Mouse (Mus musculus): ENCODE results near the gene Trpm7. TPM values are rescaled to one million over a fixed set of nuclear protein-coding genes. Genes with fewer than 3 reads are reported as not detected.
"Not testable (repeated sequence)": the region's sequence is repeated elsewhere in the genome, so short reads cannot be mapped to it uniquely, and the experiment has no call there.

Trpm7 gene
- polyA plus RNA-seq, 1 experiment from 2014 or later, result 42.0 TPM

- WGBS, result 68% methylated on average over 7 of the region's 7 CpGs
- peaks cover 3% of the 10 kb centered on the region for H3K36me3 ChIP-seq (ENCODE audit: control insufficient read depth, insufficient read depth)
- no peaks in the 10 kb centered on the region for H3K27me3 ChIP-seq (ENCODE audit: control insufficient read depth, insufficient read depth, low read length)
- 0 out of 2 replicates have a peak, but pooled peaks cover 5% of the 10 kb centered on the region for H3K4me1 ChIP-seq (ENCODE audit: control insufficient read depth, insufficient read depth, low read length)
- no peak overlapping the region for H3K4me2 ChIP-seq (ENCODE audit: low read depth, low read length)
- no peak overlapping the region for H3K9ac ChIP-seq (ENCODE audit: low read length)
- no peak for ATAC-seq (replicated peaks; ENCODE audit: extremely low read depth, insufficient read depth, low FRiP score)
- H3K9me3 ChIP-seq (replicated peaks; ENCODE audit: control insufficient read depth, low read length), result no peaks in the 10 kb centered on the region
- no peak overlapping the region for H3K4me3 ChIP-seq (ENCODE audit: low read length)
- 0 out of 2 replicates have a peak overlapping the region, but pooled peaks have one; percentile 43 for H3K27ac ChIP-seq (ENCODE audit: low read length)
Measured at GRCm38 (mm10) chr2:126892316-126892715, 16.3 kb upstream of the Trpm7 start.

- Histone ChIP-seq H3K4me2 (ENCODE audit: low read depth, low read length) (no peak overlapping the region), H3K9me3 (replicated peaks; ENCODE audit: control insufficient read depth, low read length) (no peaks in the 10 kb centered on the region), H3K36me3 (ENCODE audit: control insufficient read depth, insufficient read depth) (peaks cover 3% of the 10 kb centered on the region), H3K9ac (ENCODE audit: low read length) (no peak overlapping the region), H3K27ac (ENCODE audit: low read length) (no peak overlapping the region), H3K27me3 (ENCODE audit: control insufficient read depth, insufficient read depth, low read length) (no peaks in the 10 kb centered on the region), H3K4me1 (ENCODE audit: control insufficient read depth, insufficient read depth, low read length) (peaks cover 6% of the 10 kb centered on the region; the same call in 1 of the 2 replicates), H3K4me3 (ENCODE audit: low read length) (no peak overlapping the region)
- ATAC-seq (replicated peaks; ENCODE audit: extremely low read depth, insufficient read depth, low FRiP score), result peak; percentile 85
Measured at GRCm38 (mm10) chr2:126891743-126892142, 15.7 kb upstream of the Trpm7 start.

- Histone ChIP-seq H3K27ac (ENCODE audit: low read length) (no peak overlapping the region), H3K36me3 (ENCODE audit: control insufficient read depth, insufficient read depth) (no peaks in the 10 kb centered on the region), H3K27me3 (ENCODE audit: control insufficient read depth, insufficient read depth, low read length) (no peaks in the 10 kb centered on the region), H3K9me3 (replicated peaks; ENCODE audit: control insufficient read depth, low read length) (no peaks in the 10 kb centered on the region), H3K4me1 (ENCODE audit: control insufficient read depth, insufficient read depth, low read length) (peaks cover 12% of the 10 kb centered on the region), H3K9ac (ENCODE audit: low read length) (no peak overlapping the region), H3K4me3 (ENCODE audit: low read length) (no peak overlapping the region), H3K4me2 (ENCODE audit: low read depth, low read length) (no peak overlapping the region)
- no peak for ATAC-seq (replicated peaks; ENCODE audit: extremely low read depth, insufficient read depth, low FRiP score)
- 56% methylated on average over 3 of the region's 3 CpGs for WGBS
Measured at GRCm38 (mm10) chr2:126887141-126887540, 11.1 kb upstream of the Trpm7 start.

GRCm38 (mm10) chr2:126885871-126886270 is 9.8 kb upstream of the Trpm7 start:
- peak overlapping the region; percentile 7; the same call in 1 of the 2 replicates for H3K4me2 ChIP-seq (ENCODE audit: low read depth, low read length)

GRCm38 (mm10) chr2:126882711-126883110 is 6.7 kb upstream of the Trpm7 start:
- not testable (repeated sequence) for ATAC-seq (replicated peaks; ENCODE audit: extremely low read depth, insufficient read depth, low FRiP score); H3K27me3 ChIP-seq (ENCODE audit: control insufficient read depth, insufficient read depth, low read length); H3K27ac ChIP-seq (ENCODE audit: low read length); H3K9me3 ChIP-seq (replicated peaks; ENCODE audit: control insufficient read depth, low read length); H3K4me3 ChIP-seq (ENCODE audit: low read length); H3K36me3 ChIP-seq (ENCODE audit: control insufficient read depth, insufficient read depth); H3K9ac ChIP-seq (ENCODE audit: low read length); H3K4me2 ChIP-seq (ENCODE audit: low read depth, low read length)
- peaks cover 12% of the 10 kb centered on the region for H3K4me1 ChIP-seq (ENCODE audit: control insufficient read depth, insufficient read depth, low read length)
- 33% methylated on average over 2 of the region's 2 CpGs for WGBS

More at GRCm38 (mm10) chr2:126885871-126886270, 9.8 kb upstream of the Trpm7 start:
- H3K9ac ChIP-seq (ENCODE audit: low read length), result no peak overlapping the region
- no peaks in the 10 kb centered on the region for H3K36me3 ChIP-seq (ENCODE audit: control insufficient read depth, insufficient read depth)
- ATAC-seq (replicated peaks; ENCODE audit: extremely low read depth, insufficient read depth, low FRiP score), result peak; percentile 77
- H3K4me1 ChIP-seq (ENCODE audit: control insufficient read depth, insufficient read depth, low read length), result peaks cover 12% of the 10 kb centered on the region
- no peaks in the 10 kb centered on the region for H3K27me3 ChIP-seq (ENCODE audit: control insufficient read depth, insufficient read depth, low read length)
- 19% methylated on average over 2 of the region's 2 CpGs for WGBS
- H3K9me3 ChIP-seq (replicated peaks; ENCODE audit: control insufficient read depth, low read length), result no peaks in the 10 kb centered on the region
- H3K4me3 ChIP-seq (ENCODE audit: low read length), result no peak overlapping the region
- peak overlapping the region; percentile 40 for H3K27ac ChIP-seq (ENCODE audit: low read length)

- no peak overlapping the region for H3K4me2 ChIP-seq (ENCODE audit: low read depth, low read length)
- 94% methylated on average over 1 of the region's 1 CpGs for WGBS
- H3K9ac ChIP-seq (ENCODE audit: low read length), result no peak overlapping the region
- H3K9me3 ChIP-seq (replicated peaks; ENCODE audit: control insufficient read depth, low read length), result no peaks in the 10 kb centered on the region
- H3K4me1 ChIP-seq (ENCODE audit: control insufficient read depth, insufficient read depth, low read length), result peaks cover 15% of the 10 kb centered on the region
- H3K36me3 ChIP-seq (ENCODE audit: control insufficient read depth, insufficient read depth), result no peaks in the 10 kb centered on the region
- no peak overlapping the region for H3K4me3 ChIP-seq (ENCODE audit: low read length)
- no peaks in the 10 kb centered on the region for H3K27me3 ChIP-seq (ENCODE audit: control insufficient read depth, insufficient read depth, low read length)
- H3K27ac ChIP-seq (ENCODE audit: low read length), result no peak overlapping the region
- no peak for ATAC-seq (replicated peaks; ENCODE audit: extremely low read depth, insufficient read depth, low FRiP score)
Measured at GRCm38 (mm10) chr2:126877991-126878390, 2.0 kb upstream of the Trpm7 start.

GRCm38 (mm10) chr2:126875516-126875835 is 554 bp downstream of the Trpm7 start:
- under 1% methylated on average over 18 of the region's 18 CpGs for WGBS

GRCm38 (mm10) chr2:126874809-126875515 is 1.1 kb downstream of the Trpm7 start:
- ATAC-seq (replicated peaks; ENCODE audit: extremely low read depth, insufficient read depth, low FRiP score), result no peak
- H3K4me1 ChIP-seq (ENCODE audit: control insufficient read depth, insufficient read depth, low read length), result peaks cover 18% of the 10 kb centered on the region
- peak overlapping the region; percentile 99 for H3K27ac ChIP-seq (ENCODE audit: low read length)
- peak overlapping the region; percentile 96 for H3K9ac ChIP-seq (ENCODE audit: low read length)
- H3K4me2 ChIP-seq (ENCODE audit: low read depth, low read length), result peak overlapping the region; percentile 79
- WGBS, result 22% methylated on average over 13 of the region's 13 CpGs
- peak overlapping the region; percentile 87 for H3K4me3 ChIP-seq (ENCODE audit: low read length)
- no peaks in the 10 kb centered on the region for H3K36me3 ChIP-seq (ENCODE audit: control insufficient read depth, insufficient read depth)
- H3K9me3 ChIP-seq (replicated peaks; ENCODE audit: control insufficient read depth, low read length), result no peaks in the 10 kb centered on the region
- H3K27me3 ChIP-seq (ENCODE audit: control insufficient read depth, insufficient read depth, low read length), result no peaks in the 10 kb centered on the region

More at GRCm38 (mm10) chr2:126875516-126875835, 554 bp downstream of the Trpm7 start:
- no peaks in the 10 kb centered on the region for H3K9me3 ChIP-seq (replicated peaks; ENCODE audit: control insufficient read depth, low read length)
- H3K4me1 ChIP-seq (ENCODE audit: control insufficient read depth, insufficient read depth, low read length), result peaks cover 18% of the 10 kb centered on the region
- H3K27ac ChIP-seq (ENCODE audit: low read length), result peak overlapping the region; percentile 99
- ATAC-seq (replicated peaks; ENCODE audit: extremely low read depth, insufficient read depth, low FRiP score), result peak; percentile 33
- H3K27me3 ChIP-seq (ENCODE audit: control insufficient read depth, insufficient read depth, low read length), result no peaks in the 10 kb centered on the region
- H3K36me3 ChIP-seq (ENCODE audit: control insufficient read depth, insufficient read depth), result no peaks in the 10 kb centered on the region
- peak overlapping the region; percentile 79 for H3K4me2 ChIP-seq (ENCODE audit: low read depth, low read length)
- H3K4me3 ChIP-seq (ENCODE audit: low read length), result peak overlapping the region; percentile 87
- peak overlapping the region; percentile 96 for H3K9ac ChIP-seq (ENCODE audit: low read length)

GRCm38 (mm10) chr2:126866301-126866700 is 9.7 kb downstream of the Trpm7 start:
- H3K4me3 ChIP-seq (ENCODE audit: low read length), result no peak overlapping the region
- WGBS, result 73% methylated on average over 1 of the region's 1 CpGs
- no peaks in the 10 kb centered on the region for H3K36me3 ChIP-seq (ENCODE audit: control insufficient read depth, insufficient read depth)
- peaks cover 7% of the 10 kb centered on the region for H3K4me1 ChIP-seq (ENCODE audit: control insufficient read depth, insufficient read depth, low read length)
- no peak overlapping the region for H3K9ac ChIP-seq (ENCODE audit: low read length)
- H3K27ac ChIP-seq (ENCODE audit: low read length), result no peak overlapping the region
- no peak overlapping the region for H3K4me2 ChIP-seq (ENCODE audit: low read depth, low read length)
- H3K9me3 ChIP-seq (replicated peaks; ENCODE audit: control insufficient read depth, low read length), result peaks cover 3% of the 10 kb centered on the region; the same call in 1 of the 2 replicates
- ATAC-seq (replicated peaks; ENCODE audit: extremely low read depth, insufficient read depth, low FRiP score), result no peak
- no peaks in the 10 kb centered on the region for H3K27me3 ChIP-seq (ENCODE audit: control insufficient read depth, insufficient read depth, low read length)

Data from heart, embryonic 16.5 days (tissue).